Comparison of ENCODE assay signal across 8 mouse cellular contexts in the genomic region with DNA sequence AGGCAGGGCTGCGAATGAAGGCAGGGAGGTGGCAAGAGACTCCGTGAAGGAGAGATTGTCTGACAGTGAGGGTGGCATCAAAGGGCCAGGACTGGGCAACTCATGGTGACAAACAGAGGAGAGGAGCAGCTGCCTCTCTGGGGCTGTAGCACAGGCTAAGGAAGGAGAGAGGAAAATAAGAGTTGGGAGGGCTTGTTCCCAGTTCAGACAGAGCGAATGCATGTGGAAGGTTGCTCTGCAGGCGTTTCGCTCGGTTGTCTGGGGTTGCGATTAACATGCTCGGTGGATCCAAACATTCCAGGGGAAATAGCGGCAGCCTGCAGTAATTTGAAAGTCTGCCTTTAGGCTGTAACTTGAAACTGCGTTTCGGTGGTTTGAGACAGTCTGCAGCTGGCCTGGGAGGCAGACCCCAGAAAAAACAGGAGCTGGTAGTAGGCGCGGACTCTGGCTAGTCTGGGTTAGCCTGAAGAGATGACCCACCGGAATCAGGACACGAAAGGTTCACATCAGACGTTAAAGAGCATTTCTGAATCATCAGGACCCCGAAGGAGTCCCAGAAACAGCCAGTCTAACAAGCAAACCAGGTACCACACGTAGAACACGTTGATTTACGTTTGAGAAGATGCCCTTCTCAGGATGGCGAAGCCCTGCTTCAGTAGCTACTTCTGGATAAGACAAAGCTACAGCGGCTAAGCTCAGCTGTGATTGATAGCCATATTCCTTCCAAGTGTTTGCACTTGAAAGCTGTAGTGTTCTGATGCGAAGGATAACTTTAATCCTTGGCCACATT. TPM values are rescaled to one million over a fixed set of nuclear protein-coding genes. Genes with fewer than 3 reads are reported as not detected.
DNase-seq lines count a peak whose midpoint lies in the region; ATAC-seq and TF ChIP-seq lines count a peak whose summit lies in the region.

No protein-coding gene starts in this region.

- no peaks in the 10 kb centered on the region for H3K36me3 ChIP-seq in kidney, embryonic 16.5 days (ENCODE audit: insufficient read depth, low read length)
- H3K36me3 ChIP-seq in forebrain, embryonic 14.5 days (ENCODE audit: control insufficient read depth, insufficient read depth, low read length) = no peaks in the 10 kb centered on the region
- H3K36me3 ChIP-seq in limb, embryonic 14.5 days (ENCODE audit: control insufficient read depth, insufficient read depth, low read length) = no peaks in the 10 kb centered on the region

- H3K27ac ChIP-seq in kidney, embryonic 16.5 days (ENCODE audit: low read length) = peak overlapping the region; percentile 80
- no peak overlapping the region for H3K27ac ChIP-seq in forebrain, embryonic 14.5 days (ENCODE audit: low read depth, low read length)
- H3K27ac ChIP-seq in limb, embryonic 14.5 days (replicated peaks; ENCODE audit: low read depth, low read length) = peak overlapping the region; percentile 72

- no peaks in the 10 kb centered on the region for H3K27me3 ChIP-seq in kidney, embryonic 16.5 days (ENCODE audit: insufficient read depth, low read length)
- no peaks in the 10 kb centered on the region for H3K27me3 ChIP-seq in forebrain, embryonic 14.5 days (replicated peaks; ENCODE audit: control insufficient read depth, insufficient read depth, low read length)
- H3K27me3 ChIP-seq in limb, embryonic 14.5 days (ENCODE audit: control insufficient read depth, insufficient read depth, low read length) = no peaks in the 10 kb centered on the region

- no peak for TF ChIP-seq CTCF in brain, embryonic 14.5 days (IDR thresholded peaks at IDR 0.05; ENCODE audit: borderline replicate concordance, extremely low read depth, insufficient read depth, insufficient read length)

- peak overlapping the region; percentile 63 for H3K9ac ChIP-seq in kidney, embryonic 16.5 days (replicated peaks; ENCODE audit: low read length)
- H3K9ac ChIP-seq in forebrain, embryonic 14.5 days (ENCODE audit: low read length) = peak overlapping the region; percentile 41; the same call in 1 of the 2 replicates
- H3K9ac ChIP-seq in limb, embryonic 14.5 days (ENCODE audit: low read depth, low read length, severe bottlenecking) = peak overlapping the region; percentile 38; the same call in 1 of the 2 replicates

- H3K4me1 ChIP-seq in kidney, embryonic 16.5 days (ENCODE audit: insufficient read depth, low read length) = peaks cover 6% of the 10 kb centered on the region
- peaks cover 3% of the 10 kb centered on the region; the same call in 1 of the 2 replicates for H3K4me1 ChIP-seq in forebrain, embryonic 14.5 days (ENCODE audit: control insufficient read depth, insufficient read depth, low read length)
- peaks cover 9% of the 10 kb centered on the region; the same call in 1 of the 2 replicates for H3K4me1 ChIP-seq in limb, embryonic 14.5 days (ENCODE audit: control insufficient read depth, insufficient read depth, low read length)

- peak overlapping the region; percentile 63 for H3K4me2 ChIP-seq in kidney, embryonic 16.5 days (replicated peaks; ENCODE audit: low read depth, low read length)
- H3K4me2 ChIP-seq in forebrain, embryonic 14.5 days (ENCODE audit: low read length) = peak overlapping the region; percentile 46
- peak overlapping the region; percentile 61 for H3K4me2 ChIP-seq in limb, embryonic 14.5 days (replicated peaks; ENCODE audit: low read depth, low read length, severe bottlenecking)

- DNase-seq in kidney, postnatal 25 days = no peak
- peak; percentile 76 for DNase-seq in brain, embryonic 14.5 days (ENCODE audit: low read depth)
- peak; percentile 56 for DNase-seq in forebrain, embryonic 14.5 days (ENCODE audit: low spot score)
- peak; percentile 76 for DNase-seq in limb, embryonic 14.5 days (ENCODE audit: low spot score)
- DNase-seq in retina, embryonic 14.5 days (ENCODE audit: low spot score) = peak; percentile 24
- no peak for DNase-seq in adrenal gland, postnatal 14 days
- DNase-seq in cerebellum, adult 11-12 months = no peak

- peak overlapping the region; percentile 35 for H3K4me3 ChIP-seq in kidney, embryonic 16.5 days (ENCODE audit: low read length)
- peak overlapping the region; percentile 16 for H3K4me3 ChIP-seq in forebrain, embryonic 14.5 days (ENCODE audit: low read depth, low read length)
- peak overlapping the region; percentile 29 for H3K4me3 ChIP-seq in limb, embryonic 14.5 days (replicated peaks; ENCODE audit: low read length)

- peak; percentile 84 for ATAC-seq in kidney, embryonic 16.5 days (ENCODE audit: low FRiP score, low TSS enrichment)
- ATAC-seq in forebrain, embryonic 14.5 days = peak; percentile 67
- ATAC-seq in limb, embryonic 14.5 days (ENCODE audit: low FRiP score, low read depth) = peak; percentile 88

- no peaks in the 10 kb centered on the region for H3K9me3 ChIP-seq in kidney, embryonic 16.5 days (ENCODE audit: low read length)
- no peaks in the 10 kb centered on the region for H3K9me3 ChIP-seq in forebrain, embryonic 14.5 days (replicated peaks; ENCODE audit: control insufficient read depth, low read length)
- H3K9me3 ChIP-seq in limb, embryonic 14.5 days (ENCODE audit: control insufficient read depth, low read length) = no peaks in the 10 kb centered on the region

- TF ChIP-seq POLR2A in brain, embryonic 14.5 days (IDR thresholded peaks at IDR 0.05; ENCODE audit: borderline replicate concordance, extremely low read depth, insufficient read depth, insufficient read length, poor library complexity, severe bottlenecking) = no peak
- no peak for TF ChIP-seq POLR2A in limb, embryonic 14.5 days (IDR thresholded peaks at IDR 0.05; ENCODE audit: borderline replicate concordance, extremely low read depth, insufficient read depth, insufficient read length)

- 7% methylated on average over 23 of the region's 23 CpGs for WGBS in kidney, embryonic 16.5 days
- WGBS in forebrain, embryonic 14.5 days = 22% methylated on average over 23 of the region's 23 CpGs
- 5% methylated on average over 23 of the region's 23 CpGs for WGBS in limb, embryonic 14.5 days

RNA-seq across cellular contexts. Expression of a gene that starts 54.7 kb away (rescaled TPM):
- 129 and 139 TPM in 2 replicates for polyA plus RNA-seq in kidney, embryonic 16.5 days (2015; fragmentation: Nextera tagmentation; extraction: Ambion mirVana)
- 18.0 and 36.8 TPM in 2 replicates for polyA plus RNA-seq in brain, embryonic 14.5 days (2012; rRNA removed)
- polyA plus RNA-seq in forebrain, embryonic 14.5 days (2014; fragmentation: Nextera tagmentation; extraction: Ambion mirVana) = 111 and 138 TPM in 2 replicates
- 86.4 and 102 TPM in 2 replicates for polyA plus RNA-seq in limb, embryonic 14.5 days (2012; rRNA removed)
- 388 and 411 TPM in 2 replicates for polyA plus RNA-seq in limb, embryonic 14.5 days (2014; fragmentation: Nextera tagmentation; extraction: Ambion mirVana)
- 168 and 205 TPM in 2 replicates for total RNA-seq in adrenal gland, postnatal 14 days (2021)

Comparison
In these comparisons a context has a peak if more than half of its experiments do, and no peak if none do; other contexts are left out.
1. DNase-seq: peak in brain, embryonic 14.5 days (single experiment), forebrain, embryonic 14.5 days (single experiment), limb, embryonic 14.5 days (single experiment) and retina, embryonic 14.5 days (single experiment); none in kidney, postnatal 25 days (0 of 2), adrenal gland, postnatal 14 days (single experiment) and cerebellum, adult 11-12 months (single experiment).
2. Peak in every context shown above with its lines, with median percentiles within 50 percentile points of each other: ATAC-seq, H3K4me2 ChIP-seq, H3K4me3 ChIP-seq and H3K9ac ChIP-seq.